Mouse (Mus musculus): ENCODE data around the gene Rgs16. TPM values are rescaled to one million over a fixed set of nuclear protein-coding genes. Genes with fewer than 3 reads are reported as not detected.

Rgs16 gene
- polyA plus RNA-seq (2014; fragmentation: Illumina TruSeq; extraction: RNeasy Lipid Tissue Mini Kit (QIAGEN cat#74804)): 0.57 TPM

DNA sequence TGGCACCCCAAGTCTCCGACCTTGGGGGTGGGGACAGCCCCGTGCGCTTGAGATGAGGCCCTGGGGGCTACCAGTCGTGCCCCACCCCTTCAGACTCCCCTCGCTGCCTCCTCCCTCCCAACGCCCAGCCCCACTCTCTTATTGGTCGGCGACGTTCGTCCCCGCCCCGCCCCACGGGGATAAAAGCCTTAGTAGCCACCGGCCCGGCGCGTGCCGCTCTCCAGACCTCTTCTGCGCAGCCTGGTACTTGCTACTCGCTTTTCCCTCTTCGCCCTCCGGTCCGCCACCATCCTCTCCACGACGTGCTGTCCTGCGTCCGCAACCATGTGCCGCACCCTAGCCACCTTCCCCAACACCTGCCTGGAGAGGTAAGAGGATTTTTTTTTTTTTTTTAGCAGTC, at the start of gene Rgs16:
Gene Rgs16, plus strand, starts transcription at position 205 of the 400 bp plus-strand sequence.

DNA sequence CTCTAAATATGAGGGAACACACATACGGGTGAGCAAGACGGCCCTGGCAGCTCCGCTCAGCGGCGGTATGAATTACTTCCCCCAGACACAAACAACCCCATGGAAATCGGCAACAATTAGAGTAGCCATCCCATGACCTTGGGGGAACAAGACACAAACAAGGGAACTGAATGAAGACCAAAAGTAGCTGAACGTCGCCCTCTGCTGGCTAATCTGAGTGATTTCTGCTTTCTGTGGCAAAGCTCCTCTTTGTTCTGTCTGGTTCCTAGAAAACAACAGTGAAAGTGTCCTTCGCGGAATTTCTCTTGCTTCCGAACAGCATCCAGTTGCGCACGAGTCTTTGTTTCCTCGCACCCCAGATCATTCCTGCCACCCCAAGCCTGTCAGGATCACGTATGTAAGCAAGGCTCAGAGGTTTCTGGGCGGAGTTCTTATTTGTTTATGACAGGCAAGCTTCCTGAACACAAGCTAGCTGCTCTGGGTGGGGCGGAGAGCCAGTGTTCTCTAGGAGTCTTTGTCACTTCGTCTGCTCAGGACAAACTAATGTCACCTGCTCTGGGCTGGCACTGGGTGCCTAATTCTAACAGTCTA, 9.2 kb downstream of the Rgs16 start, which contains the start of gene Rnasel:
Gene Rnasel, plus strand, starts transcription at position 216 of the 591 bp plus-strand sequence.

Other genes starting within 250 kb of the Rgs16 start
- gene Npl, start 190.3 kb upstream of the Rgs16 start, polyA plus RNA-seq (2014; fragmentation: Illumina TruSeq; extraction: RNeasy Lipid Tissue Mini Kit (QIAGEN cat#74804)): 6.1 TPM
- not detected for gene Rgs8, start 87.3 kb upstream of the Rgs16 start, polyA plus RNA-seq (2014; fragmentation: Illumina TruSeq; extraction: RNeasy Lipid Tissue Mini Kit (QIAGEN cat#74804))
- gene Rnasel, start 9.1 kb downstream of the Rgs16 start, polyA plus RNA-seq (2014; fragmentation: Illumina TruSeq; extraction: RNeasy Lipid Tissue Mini Kit (QIAGEN cat#74804)): 40.4 TPM
- 0.31 TPM for gene Rgsl1, start 103.8 kb downstream of the Rgs16 start, polyA plus RNA-seq (2014; fragmentation: Illumina TruSeq; extraction: RNeasy Lipid Tissue Mini Kit (QIAGEN cat#74804))
- gene Teddm1b, start 134.0 kb downstream of the Rgs16 start, polyA plus RNA-seq (2014; fragmentation: Illumina TruSeq; extraction: RNeasy Lipid Tissue Mini Kit (QIAGEN cat#74804)): 0.17 TPM
- not detected for gene Teddm1a, start 151.4 kb downstream of the Rgs16 start, polyA plus RNA-seq (2014; fragmentation: Illumina TruSeq; extraction: RNeasy Lipid Tissue Mini Kit (QIAGEN cat#74804))
- gene Glul, start 159.6 kb downstream of the Rgs16 start, polyA plus RNA-seq (2014; fragmentation: Illumina TruSeq; extraction: RNeasy Lipid Tissue Mini Kit (QIAGEN cat#74804)): 287 TPM
- 0.54 TPM for gene Teddm2, start 159.9 kb downstream of the Rgs16 start, polyA plus RNA-seq (2014; fragmentation: Illumina TruSeq; extraction: RNeasy Lipid Tissue Mini Kit (QIAGEN cat#74804))